Mouse (Mus musculus): ENCODE results near the gene Samd4b. TPM values are rescaled to one million over a fixed set of nuclear protein-coding genes. Genes with fewer than 3 reads are reported as not detected.
"Not testable (repeated sequence)": the region's sequence is repeated elsewhere in the genome, so short reads cannot be mapped to it uniquely, and the experiment has no call there.

Samd4b gene
- total RNA-seq, 2 experiments from 2014 or later, result 69.5 to 71.6 TPM

DNA sequence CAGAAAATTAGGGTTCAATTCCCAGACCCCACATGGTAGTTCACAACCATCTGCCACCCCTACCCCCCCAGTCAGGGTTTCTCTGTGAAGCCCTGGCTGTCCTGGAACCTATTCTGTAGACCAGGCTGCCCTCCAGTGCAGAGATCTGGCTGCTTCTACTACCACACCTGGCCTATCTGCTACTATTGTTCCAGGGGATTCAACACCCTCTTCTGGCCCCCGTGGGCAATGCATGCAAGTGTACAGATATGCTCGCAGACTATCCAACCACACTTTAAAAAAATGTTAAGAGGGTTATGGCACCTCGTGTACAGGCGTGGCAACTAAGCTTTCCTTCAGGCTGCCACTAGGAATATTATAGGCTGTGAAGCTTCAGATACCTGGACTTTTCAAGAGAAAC, 185.1 kb downstream of the Samd4b start:
- DNase-seq (ENCODE audit: low spot score in 2 of 2), result no peak

- DNase-seq (ENCODE audit: low spot score in 2 of 2), result peak in 1 of 2 experiments; percentile 29
Observed at GRCm38 (mm10) chr7:28410841-28411475, 187.0 kb downstream of the Samd4b start.

DNA sequence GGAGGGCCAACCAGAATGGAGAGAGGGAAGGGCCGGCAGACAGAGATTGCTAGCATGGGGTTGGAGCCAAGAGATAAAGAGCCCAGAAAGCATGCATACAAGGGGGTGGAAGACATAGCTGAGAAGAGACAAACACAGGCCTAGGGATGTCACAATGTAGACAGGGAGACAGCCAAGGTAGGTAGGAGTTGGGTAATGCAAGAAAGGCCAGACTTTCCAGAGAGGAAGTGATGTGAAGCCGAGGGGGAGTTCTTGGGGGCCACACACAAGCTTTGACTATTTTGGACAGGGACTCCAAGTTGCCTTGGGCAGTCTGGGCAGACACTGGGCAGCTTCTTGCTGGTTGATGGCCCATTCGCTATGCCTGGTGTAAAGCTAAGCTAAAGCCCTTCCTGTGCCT, 196.0 kb downstream of the Samd4b start:
- no peak for DNase-seq (ENCODE audit: low spot score in 2 of 2)

GRCm38 (mm10) chr7:28401030-28401429, 196.9 kb downstream of the Samd4b start:
- no peak for DNase-seq (ENCODE audit: low spot score in 2 of 2)

GRCm38 (mm10) chr7:28398696-28399340, 199.1 kb downstream of the Samd4b start:
- DNase-seq (ENCODE audit: low spot score in 2 of 2), result no peak

DNA sequence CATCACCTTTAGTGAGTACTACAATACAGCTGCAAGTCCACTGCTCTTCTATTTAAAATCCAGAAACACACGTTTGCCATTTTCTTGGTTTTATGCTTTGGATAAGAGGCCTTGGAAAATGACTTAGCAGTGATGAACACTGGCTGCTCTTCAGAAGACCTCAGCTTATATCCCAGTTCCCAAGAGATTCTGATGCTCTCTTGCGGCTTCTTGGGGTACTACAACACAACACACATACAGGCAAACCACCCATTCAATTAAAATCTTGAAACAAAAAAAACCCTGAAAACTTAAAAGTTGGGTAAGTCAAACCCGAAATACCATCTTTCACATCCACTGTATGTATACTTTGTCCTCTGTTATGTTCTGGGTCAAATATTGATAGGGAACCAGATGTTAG, 199.9 kb downstream of the Samd4b start:
- DNase-seq (ENCODE audit: low spot score in 2 of 2), result no peak

DNA sequence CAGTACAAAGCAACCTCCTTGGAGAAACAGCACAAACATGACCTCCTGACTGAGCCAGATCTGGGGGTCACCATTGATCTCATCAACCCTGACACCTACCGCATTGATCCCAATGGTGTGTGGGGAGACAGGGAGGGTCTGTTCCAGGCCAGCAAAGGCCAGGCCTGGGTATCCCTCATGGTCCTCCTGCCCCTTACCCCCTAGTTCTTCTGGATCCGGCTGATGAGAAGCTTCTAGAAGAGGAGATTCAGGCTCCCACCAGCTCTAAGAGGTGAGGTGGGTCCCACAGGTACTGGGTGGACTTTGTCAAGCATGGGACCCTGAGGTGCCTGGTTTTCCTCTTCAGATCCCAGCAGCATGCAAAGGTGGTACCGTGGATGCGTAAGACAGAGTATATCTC, 202.5 kb downstream of the Samd4b start:
- DNase-seq (ENCODE audit: low spot score in 2 of 2), result no peak

DNA sequence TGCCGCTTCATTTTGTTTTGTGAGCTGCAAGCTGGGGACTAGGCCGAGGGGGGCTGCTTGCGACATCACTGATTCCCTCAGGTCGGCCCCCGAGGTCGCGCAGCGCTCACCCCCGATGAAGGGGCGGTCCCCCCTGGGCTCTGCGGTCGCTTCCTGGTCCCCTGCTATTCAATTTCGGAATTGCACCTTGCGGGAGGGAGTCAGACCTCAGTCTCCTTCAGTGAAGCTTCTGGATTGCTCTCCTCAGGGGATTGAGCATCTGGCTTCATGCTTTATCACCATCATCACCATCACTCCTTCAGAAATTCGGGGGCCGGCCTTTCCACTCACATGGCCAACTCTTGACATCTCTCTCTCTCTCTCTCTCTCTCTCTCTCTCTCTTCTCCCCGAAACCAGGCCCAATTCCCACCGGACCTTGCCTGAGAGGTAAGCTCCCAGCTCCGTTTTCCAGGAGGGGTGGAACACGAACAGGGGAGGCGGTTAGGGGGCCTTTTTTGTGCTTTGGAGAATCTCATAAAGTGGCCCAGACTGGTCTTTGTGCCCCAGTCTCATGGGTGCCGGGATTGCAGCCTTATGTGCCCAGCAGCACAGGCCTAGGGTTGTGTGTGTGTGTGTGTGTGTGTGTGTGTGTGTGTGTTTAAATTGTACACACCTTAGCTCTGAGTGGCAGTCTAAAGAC, 204.5 kb downstream of the Samd4b start:
- DNase-seq (ENCODE audit: low spot score in 2 of 2), result no peak

DNA sequence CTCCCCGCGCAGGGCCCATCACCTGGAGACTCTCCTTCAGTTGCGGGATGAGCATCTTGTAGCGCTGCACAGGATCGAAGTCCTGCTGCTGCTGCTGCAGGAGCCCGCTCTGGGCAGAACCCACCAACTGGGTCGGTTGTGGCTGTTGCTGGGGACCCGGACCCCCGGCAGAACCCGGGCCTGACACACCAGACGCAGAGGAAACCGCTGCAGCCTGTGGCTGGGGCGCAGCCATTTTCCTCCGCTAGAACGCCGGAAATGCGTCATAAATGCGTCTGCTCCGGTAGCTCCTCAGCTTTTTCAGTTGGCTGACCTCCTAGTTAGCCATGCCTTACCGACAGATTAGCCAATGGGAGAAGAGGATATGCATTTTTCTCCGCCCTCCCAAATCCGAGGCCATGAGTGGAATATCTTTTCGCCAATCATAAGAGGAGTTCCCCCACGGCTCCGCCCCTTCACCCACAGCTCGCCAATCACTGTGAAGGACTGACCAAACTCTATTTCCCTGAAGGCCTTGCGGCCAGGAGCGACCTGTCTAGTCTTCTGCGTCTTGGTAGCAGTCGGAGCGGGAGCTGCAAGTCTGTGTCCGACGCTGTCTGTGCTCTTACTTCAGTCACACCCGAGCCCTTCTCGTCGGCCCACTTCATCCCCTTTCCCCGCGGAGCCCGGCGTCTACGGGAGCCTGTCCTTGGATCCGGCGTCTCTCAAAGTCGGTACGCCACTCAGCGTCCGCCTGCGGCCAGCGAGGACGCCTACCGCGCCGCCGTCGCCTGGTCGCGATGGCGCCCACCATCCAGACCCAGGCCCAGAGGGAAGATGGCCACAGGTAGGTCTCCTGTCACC, 205.3 kb downstream of the Samd4b start, which contains the start of the genes Med29 and Paf1:
TSS of gene Med29 (minus strand) at position 280 of the 843 bp plus-strand sequence.
TSS of gene Paf1 (plus strand) at position 523 of the 843 bp plus-strand sequence.
- peak; percentile 91 to 99 for DNase-seq (ENCODE audit: low spot score in 2 of 2)

DNA sequence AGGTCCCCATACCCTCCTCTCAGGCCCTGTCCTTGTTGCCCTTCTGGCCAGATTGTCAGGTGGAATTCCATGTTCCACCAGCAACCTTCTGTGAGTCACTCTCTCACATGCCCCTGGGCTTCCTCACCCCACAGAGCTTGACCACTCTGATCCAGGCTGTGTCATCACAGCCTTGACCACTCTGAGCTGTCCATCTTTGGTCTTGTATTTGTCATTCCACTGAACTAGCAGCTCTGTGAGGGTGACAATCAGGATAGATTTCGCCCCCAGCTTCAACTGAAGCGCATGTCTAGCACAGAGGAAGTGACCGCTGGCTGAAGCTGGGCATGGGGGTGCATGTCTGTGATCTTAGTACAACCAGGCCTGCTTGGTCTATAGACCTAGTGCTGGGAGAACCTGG, 207.6 kb downstream of the Samd4b start:
- DNase-seq (ENCODE audit: low spot score in 2 of 2), result no peak

- not testable (repeated sequence) for DNase-seq (ENCODE audit: low spot score in 2 of 2)
Observed at GRCm38 (mm10) chr7:28387384-28387783, 210.6 kb downstream of the Samd4b start.

- DNase-seq (ENCODE audit: low spot score in 2 of 2), result not testable (repeated sequence)
Observed at GRCm38 (mm10) chr7:28386877-28387276, 211.1 kb downstream of the Samd4b start.

- DNase-seq (ENCODE audit: low spot score in 2 of 2), result peak; percentile 71 to 81
Observed at GRCm38 (mm10) chr7:28386462-28386861, 211.5 kb downstream of the Samd4b start.

DNA sequence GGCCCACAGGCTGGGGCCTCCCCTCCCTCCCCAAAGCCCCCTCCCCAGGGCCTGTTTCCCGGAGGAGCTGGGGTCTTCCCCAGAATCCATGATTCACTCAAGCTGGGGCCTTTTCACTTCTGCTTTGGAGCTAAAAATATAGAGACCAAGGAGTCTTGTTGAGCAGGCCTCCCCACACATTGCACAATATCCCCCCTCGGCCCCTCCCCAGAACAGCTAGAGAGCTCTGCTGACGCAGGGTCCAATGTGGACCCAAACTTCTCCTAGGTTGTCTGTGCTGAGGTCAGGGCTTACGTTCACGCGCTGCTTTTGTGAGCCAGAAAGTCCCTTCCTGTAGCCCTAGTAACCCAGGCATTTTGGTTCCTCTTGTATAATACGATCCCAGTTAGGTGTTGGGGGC, 211.9 kb downstream of the Samd4b start:
- DNase-seq (ENCODE audit: low spot score in 2 of 2), result no peak

GRCm38 (mm10) chr7:28385196-28385595, 212.7 kb downstream of the Samd4b start:
- no peak for DNase-seq (ENCODE audit: low spot score in 2 of 2)

GRCm38 (mm10) chr7:28384162-28384561, 213.8 kb downstream of the Samd4b start:
- DNase-seq (ENCODE audit: low spot score in 2 of 2), result no peak

- DNase-seq (ENCODE audit: low spot score in 2 of 2), result no peak
Observed at GRCm38 (mm10) chr7:28383606-28384005, 214.3 kb downstream of the Samd4b start.

- peak in 1 of 2 experiments; percentile 65 for DNase-seq (ENCODE audit: low spot score in 2 of 2)
Observed at GRCm38 (mm10) chr7:28382981-28383396, 215.0 kb downstream of the Samd4b start.

- no peak for DNase-seq (ENCODE audit: low spot score in 2 of 2)
Observed at GRCm38 (mm10) chr7:28382347-28382951, 215.5 kb downstream of the Samd4b start.

DNA sequence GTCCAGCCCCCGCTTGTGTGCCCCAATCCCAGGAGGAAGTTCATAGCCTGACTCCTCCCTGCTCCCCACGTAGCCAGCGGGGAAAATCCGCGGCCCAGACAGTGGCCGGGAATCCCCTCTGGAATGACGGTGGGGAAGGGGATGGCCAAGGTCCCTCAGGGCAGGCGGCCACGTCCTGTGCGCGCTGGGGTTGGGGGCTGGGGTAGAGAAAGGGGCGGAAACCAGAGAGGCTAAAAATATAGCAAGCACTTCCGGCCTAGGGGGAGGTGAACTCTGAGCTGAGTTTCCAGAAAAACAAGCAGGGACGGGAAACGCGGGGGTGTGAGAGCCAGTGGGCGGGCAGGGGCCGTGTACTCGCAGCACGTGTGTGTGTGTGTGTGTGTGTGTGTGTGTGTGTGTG, 216.0 kb downstream of the Samd4b start:
- peak in 1 of 2 experiments; percentile 29 for DNase-seq (ENCODE audit: low spot score in 2 of 2)

Data from layer of hippocampus, postnatal 14 days (tissue).